Mouse (Mus musculus): Measurements from ENCODE around the gene Syt1.

The Syt1 gene

DNA sequence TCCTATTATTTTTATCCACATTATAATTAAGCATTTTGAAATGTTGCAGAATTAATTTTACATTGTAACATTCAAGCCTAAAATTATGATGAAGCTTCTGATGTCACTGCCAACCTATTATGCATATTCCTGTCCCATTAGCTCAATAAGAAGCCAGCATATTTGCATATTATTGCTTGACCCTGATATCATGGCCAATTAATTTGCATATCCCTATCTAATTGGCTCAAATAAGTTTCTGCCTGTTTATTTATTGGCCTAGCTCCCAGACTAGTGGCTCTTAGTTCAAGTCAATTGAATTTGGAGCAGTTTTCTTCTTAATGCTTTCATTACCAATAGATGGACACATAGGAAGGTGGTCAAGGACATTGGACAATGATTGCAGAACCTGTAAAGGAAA, 433.2 kb downstream of the Syt1 start:
- no peak for DNase-seq (ENCODE audit: low spot score)

DNA sequence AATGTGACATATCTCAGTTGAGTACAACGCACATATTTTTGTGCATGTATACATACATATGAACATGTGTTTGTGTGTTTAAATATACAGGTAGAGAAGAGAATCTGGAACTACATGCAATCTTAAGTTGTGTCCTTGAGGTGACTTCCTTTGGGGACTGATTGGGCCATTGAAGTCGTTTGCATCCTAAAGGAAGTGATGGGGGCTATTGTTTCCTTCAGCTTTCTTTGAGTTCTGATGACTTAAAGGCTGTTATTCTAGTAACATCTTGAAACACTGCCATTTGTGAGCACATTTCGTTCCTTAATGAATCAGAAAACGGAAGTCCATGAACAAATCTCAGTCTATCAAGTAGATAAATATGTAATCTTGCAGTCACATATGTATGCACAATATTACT, 438.0 kb downstream of the Syt1 start:
- no peak for DNase-seq (ENCODE audit: low spot score)

DNA sequence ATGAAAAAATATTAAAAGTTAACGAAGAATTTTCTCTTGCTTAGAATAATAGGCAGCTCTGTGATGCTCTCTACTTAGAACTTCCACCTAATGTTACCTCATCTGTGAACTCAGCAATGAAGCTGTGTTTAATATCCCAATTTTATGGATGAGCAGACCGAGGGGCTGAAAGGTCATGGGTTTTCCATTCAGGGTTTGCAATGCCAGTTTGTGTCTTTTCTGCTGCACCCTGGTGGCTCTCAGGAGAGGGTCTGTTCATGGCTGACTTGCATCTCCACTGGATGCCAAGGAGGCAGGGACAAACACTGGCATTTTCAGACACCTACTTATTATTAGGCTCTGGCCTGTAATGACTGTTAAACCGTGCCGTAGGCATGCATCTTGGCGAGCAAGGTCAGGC, 439.7 kb downstream of the Syt1 start:
- DNase-seq (ENCODE audit: low spot score): no peak

DNA sequence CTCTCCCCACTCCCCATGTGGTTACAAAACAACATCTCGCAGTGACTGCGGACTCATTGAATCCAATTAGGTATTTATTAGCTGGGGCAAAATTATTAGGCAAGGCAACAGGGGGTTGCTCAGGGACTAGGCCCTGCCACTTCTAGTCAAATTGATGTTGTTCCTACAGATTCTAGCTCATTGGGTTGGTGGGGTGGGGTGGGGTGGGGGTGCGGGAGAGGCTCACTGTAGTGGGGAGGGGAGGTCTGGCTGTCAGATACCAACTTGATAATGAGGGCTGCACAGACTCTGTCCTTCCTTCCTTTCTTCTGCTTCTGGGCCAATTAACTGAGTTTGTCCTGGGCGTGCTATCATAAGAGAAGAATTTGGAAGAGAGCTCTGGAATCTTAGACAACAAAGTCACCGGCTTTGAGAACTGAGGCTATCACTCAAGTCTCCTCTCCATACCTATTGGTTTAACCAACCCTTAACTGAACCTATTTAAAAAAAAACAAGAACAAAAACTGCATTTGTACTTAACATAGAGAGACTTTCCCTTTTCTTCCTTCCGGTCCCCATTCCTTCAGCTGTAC, 441.1 kb downstream of the Syt1 start:
- no peak for DNase-seq (ENCODE audit: low spot score)

DNA sequence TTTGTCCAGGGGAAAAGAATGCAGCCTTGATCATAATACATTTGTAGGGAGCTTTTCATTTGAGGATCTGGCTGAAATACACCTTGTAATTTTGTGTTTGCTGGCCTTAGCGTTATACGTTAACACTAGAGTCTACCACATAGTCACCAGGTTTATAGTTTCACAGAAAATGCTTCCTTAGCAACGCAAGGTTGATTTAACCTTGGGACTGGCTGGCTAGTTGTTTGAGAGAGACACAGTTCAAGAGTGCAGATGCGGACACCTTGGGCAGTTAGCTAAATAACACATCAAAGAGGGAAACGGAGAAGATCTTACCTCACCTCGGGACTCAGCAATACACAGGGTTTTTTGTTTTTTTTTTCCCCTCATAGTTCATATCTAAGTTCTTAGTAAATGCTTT, 441.9 kb downstream of the Syt1 start:
- no peak for DNase-seq (ENCODE audit: low spot score)

DNA sequence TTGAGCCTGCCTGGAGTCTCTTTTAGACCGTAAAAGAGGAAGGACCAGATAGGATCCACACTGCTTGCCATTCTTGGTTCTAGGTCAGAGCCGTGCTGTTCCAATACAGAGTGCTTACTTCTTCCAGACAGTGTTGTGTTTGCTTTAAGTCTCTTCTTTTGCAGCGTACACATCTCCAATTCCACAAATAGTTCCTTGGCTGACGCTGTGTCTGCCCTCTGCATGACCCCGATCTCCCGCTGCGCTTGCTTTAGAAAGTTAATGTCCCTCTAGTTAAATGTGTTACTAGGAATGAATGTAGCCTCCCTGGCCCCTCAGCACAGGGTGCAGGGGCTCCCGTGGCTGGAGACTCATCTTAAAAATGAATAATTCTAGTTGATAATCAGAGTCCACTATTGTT, 442.6 kb downstream of the Syt1 start:
- peak; percentile 84 for DNase-seq (ENCODE audit: low spot score)

DNA sequence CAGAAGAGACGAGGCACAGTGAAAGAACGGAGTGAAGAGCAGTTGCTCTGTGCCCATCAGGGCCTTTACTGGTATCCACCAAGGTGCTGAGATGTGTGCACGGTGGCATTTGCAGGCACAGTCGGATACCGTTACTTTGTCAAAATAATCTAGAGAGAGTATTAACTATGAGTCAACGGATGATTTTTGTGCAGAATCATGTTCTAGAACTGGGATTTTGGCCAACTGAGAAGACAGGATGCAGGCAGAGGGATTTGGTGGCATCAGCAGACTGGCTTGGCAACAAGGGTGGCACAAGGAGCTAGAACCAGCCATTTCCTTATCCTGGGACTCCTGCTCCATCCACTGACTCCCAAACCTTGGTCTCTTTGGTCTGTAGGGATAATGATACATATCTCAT, 443.3 kb downstream of the Syt1 start:
- no peak for DNase-seq (ENCODE audit: low spot score)

DNA sequence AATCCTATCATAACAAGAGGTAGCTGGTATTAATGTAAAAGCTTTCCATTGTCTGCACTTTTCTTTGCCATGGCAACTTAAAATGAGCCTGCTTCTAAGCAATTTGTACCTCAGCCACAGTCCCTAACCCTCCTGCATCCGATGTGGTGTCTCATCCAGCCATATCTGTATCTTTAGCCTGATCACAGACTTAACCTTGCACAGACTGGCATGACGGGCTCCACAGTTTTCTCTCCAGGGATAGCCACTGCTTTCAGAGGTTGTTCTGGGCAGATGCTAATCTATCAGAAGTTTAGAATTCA, 451.2 kb downstream of the Syt1 start:
- no peak for DNase-seq (ENCODE audit: low spot score)

DNA sequence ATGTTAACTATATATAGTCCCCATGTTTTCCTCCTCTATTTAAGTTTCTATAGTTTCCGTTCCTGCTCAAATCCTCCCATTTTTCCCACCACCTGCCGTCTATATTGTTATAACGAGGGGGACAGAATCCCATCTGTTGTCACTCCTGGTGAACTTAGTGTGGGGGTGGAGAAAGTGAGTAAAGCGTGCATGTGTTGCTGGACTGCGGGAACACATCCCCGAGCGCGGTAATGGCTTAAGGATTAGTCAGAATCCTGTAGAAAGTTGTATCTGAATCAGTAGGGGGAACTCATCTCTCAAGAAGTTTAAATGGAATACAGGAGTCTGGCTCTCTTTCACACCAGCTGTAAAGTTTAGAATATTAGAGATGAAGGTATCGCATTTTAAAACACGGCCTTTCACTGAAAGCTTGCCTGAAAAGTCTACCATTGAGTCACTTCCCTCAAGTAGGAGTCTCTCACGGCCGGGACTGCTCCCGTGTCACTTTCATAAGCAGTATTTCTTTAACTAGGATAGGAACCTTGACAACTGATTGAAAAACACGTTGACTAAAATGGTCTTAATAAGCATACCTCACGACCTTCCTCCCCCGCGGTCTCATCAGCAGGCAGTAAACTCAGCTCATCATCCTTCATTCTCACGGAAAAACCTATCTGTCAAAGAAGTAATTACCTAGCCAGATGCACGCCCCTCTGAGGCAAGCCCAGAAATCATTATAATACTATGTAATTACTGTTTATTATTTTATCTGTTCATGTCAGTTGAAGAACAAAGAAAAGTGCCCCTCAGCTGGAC, 451.8 kb downstream of the Syt1 start:
- DNase-seq (ENCODE audit: low spot score): no peak

DNA sequence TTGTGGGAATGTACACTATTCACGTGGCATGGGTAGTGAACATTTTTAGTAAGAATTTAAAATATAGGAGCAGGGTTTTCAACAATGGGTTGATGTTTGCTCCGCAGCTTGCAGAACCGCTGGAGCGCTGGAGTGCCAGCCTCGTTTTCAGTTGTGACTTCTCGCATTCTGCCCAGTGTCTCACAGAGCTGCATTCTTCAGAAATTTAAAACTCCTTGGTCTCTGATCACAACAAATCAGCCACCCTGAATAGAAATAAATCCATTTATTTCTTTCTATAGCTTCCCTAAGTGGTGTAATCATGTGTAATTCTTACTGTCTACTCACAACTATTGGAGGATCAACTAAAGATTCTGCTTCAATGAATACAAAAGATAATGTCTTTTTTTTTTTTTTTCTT, 458.2 kb downstream of the Syt1 start:
- DNase-seq (ENCODE audit: low spot score): no peak

DNA sequence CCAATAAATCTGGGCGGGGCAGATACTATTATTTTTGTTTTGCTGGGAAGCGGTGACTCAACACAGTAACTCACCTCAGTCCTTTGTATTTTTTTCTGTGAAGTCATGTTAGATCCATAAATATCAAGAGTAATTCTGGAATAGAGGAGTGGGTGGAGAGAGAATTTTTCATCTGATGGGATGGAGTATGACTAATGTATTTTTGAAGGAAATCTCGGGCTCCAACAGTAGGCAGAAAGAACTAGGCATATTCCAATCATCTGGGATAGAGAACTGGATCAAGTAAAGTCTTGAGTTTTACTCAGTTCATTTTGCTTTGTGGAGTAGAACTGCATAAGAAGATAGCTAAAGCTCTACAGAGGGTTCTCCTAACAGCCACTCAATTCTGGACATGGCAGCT, 465.1 kb downstream of the Syt1 start:
- DNase-seq (ENCODE audit: low spot score): no peak

DNA sequence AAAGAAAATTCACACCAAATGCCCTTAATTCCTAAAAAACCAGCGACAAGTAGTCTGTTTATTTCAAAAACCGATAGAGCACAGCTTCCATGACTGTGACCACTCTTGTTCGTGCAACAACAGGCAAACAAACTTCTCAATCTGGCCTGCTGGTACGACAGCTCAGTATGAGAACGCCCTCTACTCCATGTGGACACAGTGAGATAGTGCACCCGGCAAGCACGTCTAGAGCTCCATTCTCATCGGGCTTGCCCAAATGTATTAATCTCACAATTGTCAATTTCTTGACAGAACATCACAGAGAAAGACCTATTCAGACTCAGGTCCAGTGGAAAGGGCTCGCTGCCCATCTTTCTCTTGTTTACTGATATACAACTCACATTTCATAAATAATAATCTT, 469.2 kb downstream of the Syt1 start:
- DNase-seq (ENCODE audit: low spot score): no peak

DNA sequence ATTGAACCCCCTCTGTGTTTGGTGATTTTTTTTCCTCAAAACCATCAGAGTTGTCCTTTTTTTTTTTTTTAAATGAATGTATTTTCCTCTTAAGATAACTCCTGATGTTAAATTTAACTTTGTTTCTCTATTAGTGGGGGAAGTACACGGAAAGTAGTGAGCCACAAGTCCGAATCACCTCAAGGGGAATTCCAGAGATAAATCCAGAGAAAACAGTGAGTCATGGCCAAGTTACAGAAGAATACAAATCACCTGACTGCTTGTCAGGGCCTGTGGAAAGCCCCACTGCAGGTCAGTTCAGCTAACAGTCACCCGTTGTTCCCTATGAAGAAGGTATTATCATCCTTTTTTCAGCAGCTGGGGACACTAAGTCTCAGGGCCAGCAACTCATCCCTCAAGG, 472.2 kb downstream of the Syt1 start:
- no peak for DNase-seq (ENCODE audit: low spot score)

DNA sequence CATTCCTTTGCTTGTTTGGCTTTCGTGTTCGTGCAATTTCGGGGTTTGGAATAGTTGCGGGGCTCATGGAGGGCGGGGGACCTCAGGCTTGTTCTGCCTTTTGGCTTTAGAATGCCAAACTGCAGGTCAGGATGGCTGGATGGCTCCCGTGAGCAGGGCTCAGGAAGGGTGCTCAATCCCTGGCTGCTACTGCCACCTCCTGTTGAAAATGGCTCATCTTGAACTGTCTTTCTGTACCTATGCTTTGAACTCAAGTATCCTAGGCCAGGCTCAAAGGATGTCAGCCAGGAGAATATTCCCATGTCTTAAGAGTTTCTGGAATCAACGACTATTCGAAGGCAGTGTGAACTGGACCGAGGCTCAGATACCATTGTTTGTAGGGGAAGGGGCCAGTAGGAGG, 473.1 kb downstream of the Syt1 start:
- peak; percentile 75 for DNase-seq (ENCODE audit: low spot score)

DNA sequence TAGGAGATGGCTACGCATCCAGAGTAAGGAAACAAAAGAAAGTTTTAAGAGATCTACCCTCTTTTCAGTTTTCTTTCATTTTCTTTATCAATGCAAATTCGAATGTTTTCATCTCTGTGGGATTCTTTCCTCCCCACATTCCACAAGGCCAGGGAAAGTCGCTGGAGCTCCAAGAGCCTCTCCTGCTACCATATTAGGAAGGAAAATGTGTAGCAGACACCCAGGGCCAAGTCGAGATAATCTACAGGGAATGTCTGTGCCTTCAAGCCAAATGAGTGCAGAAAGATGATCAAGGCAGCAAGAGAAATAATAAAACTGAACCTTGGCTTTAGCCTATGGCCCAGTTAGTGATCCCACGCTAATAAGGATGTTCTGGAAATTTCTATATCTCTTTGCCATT, 474.9 kb downstream of the Syt1 start:
- no peak for DNase-seq (ENCODE audit: low spot score)

DNA sequence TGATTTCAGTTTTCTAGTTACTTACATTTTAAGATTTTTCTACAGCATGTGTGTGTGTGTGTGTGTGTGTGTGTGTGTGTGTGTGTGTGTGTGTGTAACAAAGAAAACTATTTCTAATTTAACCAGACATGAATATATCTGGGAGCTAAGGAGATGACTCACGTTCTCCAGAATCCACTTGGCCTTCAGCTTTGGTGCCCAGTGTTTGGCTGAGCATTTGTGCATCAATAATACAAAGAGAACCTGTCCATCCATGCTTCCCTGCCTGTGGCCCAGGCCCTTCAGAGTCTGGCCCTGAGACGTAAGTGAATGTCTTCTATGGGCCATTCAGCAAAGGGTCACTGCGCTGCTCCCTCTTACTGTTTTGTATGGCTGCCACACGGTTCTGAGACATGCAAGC, 476.7 kb downstream of the Syt1 start:
- DNase-seq (ENCODE audit: low spot score): no peak

DNA sequence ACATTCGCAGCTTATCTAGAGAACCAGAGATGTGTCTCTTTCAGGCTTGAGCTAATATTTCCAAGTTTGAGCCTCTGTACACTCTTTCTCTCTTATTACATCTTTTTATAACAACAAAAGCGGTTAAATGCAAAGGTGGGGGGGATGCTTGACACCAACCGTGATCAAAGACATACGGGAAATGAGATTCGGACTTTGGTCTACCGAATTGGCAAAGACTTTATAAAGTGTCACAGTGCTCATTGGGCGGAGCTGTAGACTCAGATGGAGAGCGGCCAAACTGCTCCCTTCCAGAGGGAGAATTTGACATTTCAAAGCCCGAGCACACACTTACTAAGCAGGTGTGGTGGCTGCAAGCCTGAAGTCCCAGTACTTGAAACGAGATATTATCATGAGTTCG, 477.9 kb downstream of the Syt1 start:
- no peak for DNase-seq (ENCODE audit: low spot score)

DNA sequence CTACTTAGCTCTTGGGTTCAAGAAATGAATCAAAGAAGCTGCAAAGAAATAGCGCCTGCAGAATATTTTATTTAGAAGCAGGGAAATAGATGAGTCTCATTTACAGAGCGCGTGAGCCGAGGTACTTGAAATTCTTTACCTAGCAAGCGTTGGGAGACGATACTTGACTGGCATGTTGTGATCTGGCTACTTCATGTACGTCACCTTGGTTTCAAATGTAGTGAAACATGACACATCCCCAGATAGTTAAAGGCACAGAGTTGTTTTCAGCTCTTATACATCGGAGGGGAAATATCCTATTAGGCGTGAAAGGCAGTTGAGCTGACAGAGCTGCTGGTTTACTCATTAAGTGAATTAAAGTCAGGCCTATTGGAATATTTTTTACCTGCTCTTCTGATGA, 478.5 kb downstream of the Syt1 start:
- DNase-seq (ENCODE audit: low spot score): no peak

DNA sequence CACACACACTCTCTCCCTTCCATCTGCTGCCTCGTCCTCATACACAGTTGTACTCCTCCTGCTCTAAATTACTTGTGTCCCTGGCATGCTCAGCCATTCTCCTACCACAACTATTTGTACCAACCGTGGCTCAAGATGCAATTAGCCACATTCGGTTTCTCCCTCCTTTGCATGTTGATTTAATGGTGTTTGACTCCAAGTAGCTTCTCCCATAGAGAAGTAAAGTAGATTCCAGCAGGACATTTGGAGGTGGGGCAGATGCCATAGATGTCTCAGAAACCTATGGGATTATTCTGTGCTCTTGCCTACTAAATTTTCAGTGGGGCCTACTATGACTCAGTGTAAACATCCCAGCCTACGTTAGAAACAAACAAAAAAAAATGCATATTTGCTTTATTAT, 479.1 kb downstream of the Syt1 start:
- DNase-seq (ENCODE audit: low spot score): no peak

DNA sequence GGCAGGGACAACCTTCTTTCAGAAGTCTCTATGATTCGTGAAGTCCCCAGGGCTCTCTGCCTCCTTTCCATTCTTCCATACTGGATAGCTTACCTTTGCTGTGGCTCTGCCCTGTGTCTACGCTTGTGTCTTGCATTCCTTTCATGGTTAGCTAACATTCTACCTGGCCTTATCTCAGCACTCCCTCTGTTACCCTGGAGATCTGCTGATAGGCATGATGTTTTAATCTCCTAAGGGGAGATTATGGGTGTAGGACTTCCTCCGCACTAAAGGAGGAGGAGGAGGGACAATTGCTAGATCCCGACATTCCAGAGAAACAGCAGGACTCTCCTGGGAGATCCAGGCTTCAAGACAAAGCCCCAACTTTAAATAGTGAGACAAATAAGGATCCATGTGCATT, 479.7 kb downstream of the Syt1 start:
- no peak for DNase-seq (ENCODE audit: low spot score)

DNA sequence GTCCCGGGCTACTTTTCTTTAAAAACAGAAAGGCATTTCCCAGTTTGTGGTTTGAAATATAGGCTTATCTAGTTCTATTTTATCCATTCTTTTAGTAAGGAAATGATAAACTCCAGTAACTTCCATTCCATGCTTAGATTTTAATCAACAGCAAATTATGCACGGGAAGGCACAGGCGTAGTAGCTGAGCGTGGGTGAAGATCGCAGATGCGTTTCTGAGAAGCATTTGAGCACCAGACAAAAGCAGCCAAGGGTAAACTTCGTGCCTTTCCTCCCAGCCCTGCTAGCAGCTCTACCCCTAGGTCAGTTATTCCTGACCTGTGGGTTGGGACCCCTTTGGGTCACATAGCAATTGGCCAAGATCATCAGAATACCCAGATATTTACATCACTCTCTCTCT, 482.4 kb downstream of the Syt1 start:
- DNase-seq (ENCODE audit: low spot score): no peak

DNA sequence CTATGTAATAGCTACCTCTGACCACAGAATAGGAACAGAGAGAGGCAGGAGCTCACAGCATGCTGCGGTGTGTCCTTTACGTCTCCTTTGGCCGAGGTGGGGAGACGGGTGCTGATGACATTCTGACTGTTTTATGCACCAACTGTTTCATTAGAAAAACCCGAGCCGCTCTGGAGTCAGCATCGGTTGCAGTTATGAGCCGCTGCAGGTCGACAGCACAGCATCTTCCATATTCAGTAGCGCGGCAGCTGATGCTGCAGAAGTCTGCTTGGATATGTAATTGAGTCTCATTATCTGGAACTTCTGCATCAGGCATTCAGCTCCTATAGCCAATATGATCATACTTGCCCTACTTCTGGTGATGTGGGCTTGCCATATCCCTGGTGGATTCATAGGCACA, 485.3 kb downstream of the Syt1 start:
- no peak for DNase-seq (ENCODE audit: low spot score)

DNA sequence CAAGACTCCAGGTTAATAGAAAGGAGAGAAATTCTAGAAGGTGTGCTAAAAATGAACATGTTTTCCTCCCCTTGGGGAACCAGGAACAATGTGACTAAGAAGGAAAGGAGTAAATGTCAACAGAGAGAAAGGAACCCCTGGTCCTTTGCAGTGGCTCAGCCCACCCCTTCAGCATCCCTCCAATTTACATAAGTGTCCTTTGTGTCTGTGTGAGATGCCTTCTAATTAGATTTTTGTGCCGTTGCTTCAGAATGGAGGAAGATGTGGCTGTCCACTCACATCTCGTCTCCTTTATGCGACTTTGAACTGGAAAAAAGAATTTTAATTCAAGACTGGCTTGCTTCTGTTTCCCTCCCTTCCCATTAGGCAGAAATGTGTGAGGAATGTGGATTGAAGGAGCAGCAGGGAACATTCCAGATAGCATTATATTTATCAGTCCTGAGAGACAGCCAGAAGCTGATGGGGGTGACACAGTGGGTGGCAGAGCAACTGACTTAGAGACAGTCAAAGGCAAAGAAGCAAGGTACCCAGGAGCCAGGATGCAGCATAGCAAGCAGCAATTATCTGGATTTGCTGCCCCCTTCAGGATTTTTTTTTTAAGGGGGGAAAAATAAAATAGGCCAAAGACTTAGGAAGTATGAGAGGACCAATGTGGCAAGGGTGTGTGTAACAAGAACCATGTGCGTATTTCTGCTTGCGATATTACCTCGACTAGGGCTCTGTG, 486.3 kb downstream of the Syt1 start:
- peak; percentile 25 for DNase-seq (ENCODE audit: low spot score)

DNA sequence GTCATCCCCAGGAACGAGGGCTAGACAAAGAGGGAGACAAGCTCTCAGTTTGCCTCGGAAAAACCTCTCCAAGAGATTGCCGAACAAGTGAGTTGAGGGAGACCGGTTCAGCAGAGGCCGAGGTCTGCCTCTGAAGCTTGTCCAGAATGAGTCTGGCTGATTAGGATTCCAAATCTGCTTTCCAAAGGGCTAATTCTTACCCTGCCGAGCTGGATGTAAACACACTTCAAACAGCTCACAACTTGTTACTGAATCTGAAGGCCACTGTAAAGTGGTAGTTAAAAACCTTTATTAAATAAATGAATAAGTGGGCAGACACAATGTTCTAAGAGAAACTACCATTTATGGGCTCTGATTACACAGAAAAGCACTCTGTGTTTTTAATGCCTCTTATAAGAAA, 491.6 kb downstream of the Syt1 start:
- no peak for DNase-seq (ENCODE audit: low spot score)

Measured in embryo, embryonic 10 days (tissue).